Mouse (Mus musculus): ENCODE measurements at regions not wholly inside any gene's neighbourhood (a gene's known extent, or its start where the extent isn't known, plus 50 kb on each side); places are given as distances from the start of the nearest gene placed in this dataset.

DNA sequence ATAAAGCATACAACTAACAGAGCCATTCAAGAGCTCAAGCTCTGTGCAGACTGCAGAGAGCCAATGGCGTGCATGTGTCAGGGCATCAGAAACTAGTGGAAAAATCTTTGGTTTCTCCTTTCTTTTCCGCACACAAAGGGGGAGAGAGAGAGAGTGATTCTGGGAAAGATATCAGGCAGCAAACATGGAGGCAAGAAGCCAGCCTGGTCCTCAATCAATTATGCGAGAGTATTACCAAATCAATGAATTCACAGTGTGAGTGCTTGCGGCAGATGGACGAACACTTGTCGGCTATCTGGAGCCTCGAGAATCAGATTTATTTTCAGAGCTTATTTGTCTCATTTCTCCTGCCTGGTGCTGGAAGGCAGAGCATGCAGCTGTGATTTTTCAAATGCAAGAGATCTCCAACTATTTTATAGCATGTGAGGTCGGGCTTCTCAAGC, 230.6 kb downstream of the Snx10 start:
- no peak for DNase-seq

DNA sequence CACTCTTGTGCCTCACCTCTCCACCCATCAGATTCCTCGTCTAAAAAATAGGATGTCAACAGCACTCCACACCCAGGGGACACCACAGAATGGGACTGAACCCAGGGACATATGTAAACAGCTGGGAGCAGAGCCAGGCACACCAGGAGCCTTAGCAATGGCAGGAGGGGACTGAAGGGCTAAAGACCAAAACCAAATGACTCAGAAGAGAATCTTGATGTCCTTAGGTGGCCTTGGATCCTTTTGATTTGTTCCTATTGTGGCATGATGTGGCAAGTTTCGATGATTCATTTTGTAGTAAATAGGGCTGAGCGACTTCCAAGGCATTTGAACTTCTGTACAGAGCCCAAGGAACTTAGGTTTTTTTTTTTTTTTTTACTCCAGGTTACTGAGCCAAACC, 233.4 kb downstream of the Snx10 start:
- no peak for DNase-seq

DNA sequence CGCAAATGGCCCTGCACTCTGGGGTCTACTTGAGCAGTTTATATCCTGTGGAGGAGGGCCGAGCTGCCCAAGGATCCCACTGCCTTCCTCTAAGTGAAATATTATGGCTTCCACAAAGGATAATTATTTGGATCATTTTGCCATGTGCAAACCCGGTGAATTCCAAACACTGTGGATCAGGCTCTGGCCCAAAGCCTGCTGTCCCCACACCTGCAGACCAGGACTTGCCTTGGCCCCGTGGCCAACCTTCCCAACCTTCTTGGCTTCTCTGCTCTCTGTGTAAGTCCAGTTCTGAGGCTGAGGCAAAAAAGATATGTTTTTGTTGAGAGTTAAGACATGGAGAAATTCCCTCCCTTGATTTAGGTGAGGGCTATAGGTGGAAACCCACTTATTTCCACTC, 234.0 kb downstream of the Snx10 start:
- no peak for DNase-seq

DNA sequence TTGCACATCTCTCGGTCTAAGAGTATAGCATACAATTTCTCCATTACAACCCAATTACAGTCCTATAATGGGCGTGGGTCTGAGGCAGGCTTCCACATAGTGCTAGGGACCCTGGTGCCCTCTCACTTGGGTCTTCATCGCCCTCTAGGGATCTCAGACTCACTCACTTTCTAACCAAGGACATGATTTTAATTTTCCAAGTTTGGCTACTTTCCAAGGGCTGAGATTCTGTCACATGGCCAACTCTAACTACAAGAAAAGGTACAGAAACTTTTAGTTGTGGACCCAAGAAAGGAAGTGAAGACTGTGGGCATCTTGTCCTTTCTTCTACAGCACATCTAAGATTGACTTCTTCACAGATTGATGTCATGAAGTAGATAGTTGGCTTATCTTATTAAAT, 235.1 kb downstream of the Snx10 start:
- no peak for DNase-seq

DNA sequence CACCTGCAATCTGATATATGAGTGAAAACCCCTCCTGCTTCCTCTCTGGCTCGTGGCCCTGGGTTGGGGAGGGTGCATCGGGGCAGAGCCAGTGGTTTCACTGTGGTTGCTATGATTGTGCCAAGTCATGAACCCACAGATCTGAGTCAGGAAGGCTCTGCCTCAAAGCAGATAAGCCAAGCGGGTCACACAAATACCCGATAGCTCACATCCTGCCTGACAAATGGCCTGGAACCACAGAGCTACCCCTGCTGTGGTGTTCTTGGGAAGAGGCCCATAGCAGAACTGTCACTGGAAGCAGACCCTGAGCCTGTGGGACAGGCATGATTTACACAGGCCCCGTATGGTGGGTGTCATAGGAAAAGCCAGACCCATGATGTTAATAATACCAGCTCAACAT, 236.7 kb downstream of the Snx10 start:
- DNase-seq: no peak

DNA sequence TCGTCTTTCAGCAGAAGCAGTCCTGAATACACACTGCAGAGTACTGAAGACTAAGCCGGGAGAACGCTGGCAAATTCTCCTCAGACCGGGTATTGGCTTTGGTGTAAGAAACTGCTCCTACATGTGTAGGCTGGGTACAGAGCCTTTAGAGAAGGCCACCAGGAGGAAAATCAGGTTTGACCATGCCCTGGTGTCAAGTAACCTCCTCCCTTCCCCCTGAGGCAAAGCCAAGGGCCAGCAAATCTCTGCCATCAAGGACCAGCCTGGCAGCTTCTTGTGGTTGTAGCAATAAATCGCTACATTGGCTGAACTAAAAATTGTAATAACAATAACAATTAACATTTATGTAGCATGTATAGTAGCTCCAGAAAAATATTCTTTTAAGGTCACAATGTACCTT, 237.8 kb downstream of the Snx10 start:
- no peak for DNase-seq

DNA sequence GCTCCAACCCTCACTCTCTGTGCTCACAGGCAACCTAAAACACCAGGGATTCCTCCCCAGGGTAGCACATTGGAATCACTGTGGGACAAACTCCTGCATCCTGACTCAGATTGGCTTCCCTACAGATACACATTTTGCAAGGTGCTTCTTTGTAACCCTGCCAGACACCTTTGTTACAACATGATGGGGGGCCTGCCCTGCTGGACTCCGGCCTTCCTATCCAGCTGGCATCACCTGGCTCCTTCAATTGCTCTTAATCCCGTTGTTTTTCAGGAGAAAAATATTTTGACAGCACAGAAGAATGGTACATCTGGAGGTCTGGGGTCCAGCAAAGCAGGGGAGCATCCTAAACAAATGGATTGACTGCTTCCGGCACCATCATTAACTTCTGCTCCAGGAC, 242.8 kb downstream of the Snx10 start:
- no peak for DNase-seq

DNA sequence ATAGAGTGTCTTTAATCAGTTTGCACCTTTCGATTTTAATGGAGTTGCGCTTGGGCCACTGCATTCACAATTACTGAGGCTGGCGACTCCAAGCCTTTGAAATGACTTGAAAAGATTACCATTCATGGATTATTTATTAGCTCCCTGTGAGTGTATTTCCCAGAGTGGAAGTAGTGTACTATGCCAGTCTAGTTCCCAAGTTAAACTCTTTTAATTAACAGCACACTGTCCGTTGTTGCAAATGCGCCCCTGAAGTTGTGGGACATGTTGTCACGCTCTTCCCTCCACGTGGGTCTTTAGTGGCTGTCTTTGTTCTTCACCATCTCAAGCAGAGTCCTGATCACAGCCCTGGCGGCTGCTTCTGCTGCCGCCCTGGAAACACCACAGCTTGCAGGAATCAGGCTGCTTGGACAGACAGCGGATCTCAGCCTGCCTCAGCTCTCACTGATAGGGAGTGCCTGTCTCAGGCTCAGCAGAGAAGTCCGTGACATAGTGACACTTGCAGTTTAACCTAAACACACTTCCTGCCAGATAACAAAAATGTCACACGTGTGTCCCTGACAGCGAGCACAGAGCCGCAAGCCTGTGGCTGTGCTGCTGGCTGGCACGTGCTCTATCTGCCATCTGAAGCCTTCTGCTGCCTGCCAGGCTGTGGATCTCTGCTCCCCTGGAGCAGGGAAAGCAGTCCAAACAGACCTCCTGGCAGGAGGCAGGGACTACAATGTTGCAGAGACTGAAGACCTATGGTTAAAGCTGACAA, 244.1 kb downstream of the Snx10 start:
- DNase-seq: no peak

DNA sequence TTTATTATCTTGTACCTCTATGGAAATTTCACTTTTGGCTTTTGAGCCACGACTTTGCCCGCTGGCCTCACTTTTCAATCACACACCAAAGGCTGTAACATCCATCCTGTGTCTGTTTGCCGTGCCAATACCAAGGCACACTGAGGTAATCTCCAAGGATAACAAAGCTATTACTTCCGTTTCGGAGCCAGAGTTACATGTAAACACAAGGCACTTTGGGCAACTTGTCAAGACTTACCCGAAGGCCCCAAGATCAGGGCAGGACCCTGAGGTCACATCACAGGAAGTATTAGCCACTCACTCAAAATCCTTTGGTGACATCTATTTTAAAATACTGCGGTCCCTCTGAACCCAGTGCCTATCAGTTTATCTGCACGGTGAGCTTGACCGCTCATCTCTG, 241.3 kb downstream of the Skap2 start:
- DNase-seq: no peak

DNA sequence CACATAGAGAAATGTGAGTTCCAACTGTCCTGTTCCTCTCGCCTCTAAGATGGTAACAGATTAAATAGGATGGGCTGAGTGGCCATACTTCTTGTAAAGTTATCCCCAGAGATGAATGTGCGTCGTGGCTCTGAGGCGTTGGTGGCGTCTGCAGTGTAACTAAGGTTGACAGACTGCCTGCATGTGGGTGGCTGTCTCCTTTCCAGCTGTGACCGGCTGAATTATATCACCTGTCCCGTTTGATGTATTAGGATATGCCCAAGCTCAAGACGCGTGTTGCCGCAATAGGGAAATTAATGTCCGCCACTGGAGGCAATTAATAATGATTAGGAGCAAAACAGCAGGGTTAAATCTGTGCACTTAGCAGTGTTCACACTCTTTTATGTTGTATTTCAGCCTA, 240.9 kb downstream of the Skap2 start:
- DNase-seq: no peak

DNA sequence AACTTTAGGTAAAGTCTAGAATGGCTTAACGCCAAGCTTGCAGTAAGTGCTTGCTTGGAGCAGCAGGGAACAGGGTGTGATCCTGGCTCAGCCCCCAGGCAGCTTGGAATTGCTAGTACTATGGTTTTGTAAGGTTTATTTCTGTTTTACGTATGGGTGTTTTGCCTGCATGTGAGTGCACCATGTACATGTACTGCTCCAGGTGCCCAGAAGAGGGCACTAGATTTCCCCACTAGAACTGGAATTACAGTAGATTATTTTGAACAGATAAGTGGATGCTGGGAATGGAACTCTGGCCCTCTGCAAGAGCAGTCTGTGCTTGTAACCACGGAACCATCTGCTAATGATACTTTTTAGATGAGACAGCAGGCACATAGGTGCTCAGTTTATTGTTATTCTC, 237.6 kb downstream of the Skap2 start:
- DNase-seq: no peak

DNA sequence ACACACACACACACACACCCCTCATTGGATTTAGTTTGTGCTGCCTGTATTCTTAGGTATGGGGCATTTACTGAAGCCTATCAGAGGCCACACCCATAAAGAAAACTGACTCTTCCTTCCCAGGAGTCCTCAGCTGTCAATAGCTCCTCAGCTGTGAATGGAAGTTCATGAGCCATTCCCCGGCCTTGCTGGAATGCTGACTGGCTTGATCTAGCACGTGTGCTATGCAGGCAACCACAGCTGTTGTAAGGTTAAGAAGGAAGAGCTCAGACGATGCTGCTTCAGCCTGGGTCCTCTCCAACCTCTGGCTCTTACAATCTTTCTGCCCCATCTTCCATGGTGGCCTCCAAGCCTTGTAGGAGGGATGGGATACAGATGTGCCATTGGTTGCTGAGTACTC, 226.7 kb downstream of the Skap2 start:
- DNase-seq: no peak

DNA sequence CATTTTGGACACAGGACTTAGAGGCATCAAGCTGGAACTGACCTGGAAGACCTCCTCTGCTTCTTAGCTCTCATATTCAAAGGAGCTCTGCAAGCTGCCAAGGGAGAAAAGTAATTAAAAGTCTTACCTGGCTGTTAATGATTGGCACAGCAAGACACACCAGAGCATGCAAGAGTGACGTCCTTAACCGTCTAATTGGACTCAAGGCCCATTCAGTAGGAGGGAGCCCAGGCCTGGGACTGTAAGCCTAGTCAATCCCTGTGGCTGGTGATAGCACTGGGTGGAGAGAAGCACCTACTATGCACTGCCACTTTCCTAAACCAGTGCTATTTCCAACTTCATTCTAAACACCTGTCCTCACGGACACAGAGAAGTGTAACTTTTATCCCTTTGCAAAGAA, 225.5 kb downstream of the Skap2 start:
- no peak for DNase-seq

DNA sequence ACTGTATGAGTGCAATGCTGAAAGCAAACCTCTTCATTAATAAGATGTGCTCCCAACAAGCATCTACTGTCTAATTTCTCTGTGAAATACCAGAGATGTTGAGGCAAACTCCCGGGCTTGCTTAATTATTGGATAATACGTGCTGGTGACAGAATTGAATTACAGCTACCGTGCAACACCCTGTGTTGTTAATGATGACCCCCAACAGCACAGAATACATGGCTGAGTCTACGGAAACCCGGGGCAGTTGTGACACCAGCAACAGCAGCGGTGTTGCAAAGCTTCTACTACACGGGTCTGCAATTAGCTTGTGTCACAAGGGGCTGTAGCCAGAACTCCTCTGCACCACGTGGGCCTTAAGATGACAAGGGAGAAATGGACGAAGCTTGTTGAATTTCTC, 224.2 kb downstream of the Skap2 start:
- no peak for DNase-seq

DNA sequence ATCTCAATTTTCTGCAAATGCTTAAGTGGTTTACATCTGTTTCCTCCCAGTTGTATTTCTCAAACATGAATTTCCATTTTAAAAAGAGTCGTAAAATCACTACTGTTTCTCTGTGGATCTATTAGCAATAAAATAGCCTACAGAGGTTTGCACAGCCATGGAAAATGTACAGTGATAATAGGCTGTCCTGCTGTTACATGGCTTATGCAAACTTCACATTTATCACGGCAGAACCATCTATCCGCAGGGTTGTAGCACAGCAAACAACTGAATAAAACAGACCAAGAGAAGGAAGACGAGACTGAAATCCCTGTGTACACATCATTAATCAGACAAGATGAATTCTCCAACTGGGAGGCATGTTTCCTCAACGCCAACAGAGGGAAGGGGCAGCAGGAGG, 222.1 kb downstream of the Skap2 start:
- DNase-seq: no peak

DNA sequence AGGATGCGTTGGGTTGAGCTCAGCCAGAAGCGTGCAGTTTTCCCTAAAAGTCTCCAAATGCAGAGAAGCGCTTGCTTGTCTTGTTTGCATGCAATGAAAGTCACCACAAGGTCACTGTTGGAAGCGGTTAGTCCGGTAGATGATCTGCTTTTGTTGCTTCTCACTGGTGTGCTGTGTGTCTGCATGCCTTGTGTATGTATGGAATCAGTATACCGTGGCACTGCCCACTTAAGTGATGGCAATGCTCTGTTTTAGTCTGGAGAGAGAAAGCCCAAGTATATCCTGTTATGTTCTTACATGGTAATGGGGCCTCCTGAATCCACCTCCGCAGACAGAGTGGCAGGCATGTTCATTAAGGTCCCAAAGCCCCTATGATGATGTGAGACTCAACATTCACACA, 221.7 kb downstream of the Skap2 start:
- no peak for DNase-seq

DNA sequence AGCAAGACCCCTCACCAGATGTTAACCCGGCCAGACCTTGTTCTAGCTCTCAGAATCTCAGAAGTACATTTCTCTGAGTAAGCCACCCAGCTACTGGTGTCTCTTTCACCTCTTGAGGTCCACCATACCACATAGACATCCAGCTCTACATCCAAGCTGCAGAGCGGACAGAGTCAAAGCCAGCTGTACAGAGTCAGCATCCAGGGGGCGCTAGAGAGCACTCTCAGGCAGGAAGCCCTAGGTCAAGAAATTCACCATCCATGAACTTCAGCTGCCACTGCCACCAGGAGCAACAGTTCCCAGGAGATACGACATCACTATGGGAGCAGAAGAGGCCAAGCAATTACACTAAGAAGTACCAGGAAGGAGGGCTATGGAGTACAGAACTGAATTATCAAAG, 217.0 kb downstream of the Skap2 start:
- peak; percentile 55 for DNase-seq

DNA sequence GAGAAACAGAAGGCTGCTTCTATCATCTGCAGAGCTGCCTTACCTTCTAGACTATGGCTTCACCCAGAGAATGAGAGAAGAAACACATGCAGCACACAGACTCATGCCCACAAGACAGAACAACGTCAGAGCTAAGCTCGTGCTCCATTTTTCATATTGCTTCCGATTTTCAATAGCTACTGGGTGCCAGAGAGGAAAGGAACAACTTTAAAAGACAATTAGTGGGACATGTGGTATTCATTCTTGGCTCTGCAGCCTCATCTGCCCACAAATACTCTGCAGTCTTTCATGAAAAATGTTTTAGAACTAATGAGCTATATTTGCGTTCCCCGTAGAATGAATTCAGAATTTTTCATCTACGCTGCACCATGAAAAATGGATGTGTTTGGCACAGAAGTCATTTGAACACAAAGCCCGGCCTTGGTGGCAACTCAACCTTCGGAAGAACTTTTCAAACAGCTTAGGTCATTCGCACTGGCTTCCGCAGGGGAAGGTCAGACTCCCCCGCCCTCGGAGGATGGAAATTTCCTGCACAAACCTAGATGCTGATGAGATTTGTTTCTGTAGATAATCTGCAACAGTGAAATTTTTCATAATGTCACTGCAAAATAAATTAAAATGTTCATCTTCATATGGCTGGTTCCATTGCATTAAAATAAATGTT, 213.6 kb downstream of the Skap2 start:
- DNase-seq: no peak

DNA sequence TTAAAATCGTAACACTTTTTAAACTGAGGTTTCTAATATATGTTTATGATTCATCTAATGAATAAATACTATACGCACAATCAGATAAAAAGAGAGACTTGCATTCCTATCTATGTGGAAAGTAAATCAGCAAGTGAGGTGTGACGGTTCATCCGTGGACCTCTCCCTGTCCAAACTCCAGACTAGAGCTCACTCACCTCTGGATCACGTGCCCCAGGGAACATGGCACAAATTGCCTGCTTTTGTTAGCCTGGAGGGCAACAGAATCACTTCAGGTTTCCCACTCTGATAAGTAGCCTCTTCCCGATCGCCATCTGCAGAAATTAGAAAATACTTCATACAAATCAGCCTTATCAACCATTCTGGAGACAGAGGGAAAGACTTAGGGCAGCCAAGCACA, 206.7 kb downstream of the Skap2 start:
- DNase-seq: no peak

Measured in gastrocnemius, postnatal 10 days (tissue).